Mouse (Mus musculus) neural tube, embryonic 12.5 days (tissue): Measurements from ENCODE around the gene 0610030E20Rik. TPM values are rescaled to one million over a fixed set of nuclear protein-coding genes. Genes with fewer than 3 reads are reported as not detected.

ENCODE experiments used
- ATAC-seq: fragments of 200-750 bp; cut with Nextera tagmentation; 2 replicates; pipeline ENCODE4 v1.8.0; 2017; ENCODE audit warnings: low read depth, mild to moderate bottlenecking, moderate TSS enrichment, moderate library complexity; ENCODE audit not compliant: low FRiP score
- H3K27ac ChIP-seq: fragments of 300-500 bp; sonication (generic); 2 replicates; pipeline ENCODE4 v1.5.1; 2016
- H3K27me3 ChIP-seq: fragments of 300-500 bp; sonication (generic); replicated peaks from 2 replicates; pipeline ENCODE4 v1.6.1; 2016; ENCODE audit warnings: mild to moderate bottlenecking
- H3K36me3 ChIP-seq: fragments of 300-500 bp; sonication (generic); 2 replicates; pipeline ENCODE4 v1.6.1; 2016; ENCODE audit warnings: mild to moderate bottlenecking
- H3K4me1 ChIP-seq: fragments of 300-500 bp; sonication (generic); 2 replicates; pipeline ENCODE4 v1.6.1; 2016
- H3K4me2 ChIP-seq: fragments of 300-500 bp; sonication (generic); replicated peaks from 2 replicates; pipeline ENCODE4 v1.6.1; 2016; ENCODE audit warnings: mild to moderate bottlenecking
- H3K4me3 ChIP-seq: fragments of 300-500 bp; sonication (generic); 2 replicates; pipeline ENCODE4 v1.5.1; 2016
- H3K9ac ChIP-seq: fragments of 300-500 bp; sonication (generic); 2 replicates; pipeline ENCODE4 v1.6.1; 2016; ENCODE audit warnings: mild to moderate bottlenecking
- H3K9me3 ChIP-seq: fragments of 300-500 bp; sonication (generic); 2 replicates; pipeline ENCODE4 v1.6.1; 2016; ENCODE audit warnings: mild to moderate bottlenecking
- WGBS: fragments of 180-500 bp; shearing (Covaris S2); methylation state at CpG from one replicate; pipeline ENCODE4 v1.1.7; 2016; 5-methylcytosine and 5-hydroxymethylcytosine counted together
- polyA plus RNA-seq: library from polyadenylated mRNA; unstranded; fragments of >200 nt; fragmentation: Nextera tagmentation; extraction: Ambion mirVana; gene quantifications from 2 replicates; pipeline ENCODE4 v1.2.1, GENCODE M21; 2016

The 0610030E20Rik gene
- polyA plus RNA-seq, 1 experiment from 2014 or later: 24.8 TPM

- no peaks in the 10 kb centered on the region for H3K9me3 ChIP-seq
- ATAC-seq: no peak
- WGBS: 32% methylated on average over 13 of the region's 13 CpGs
Measured at GRCm38 (mm10) chr6:72389471-72389940, 42.4 kb downstream of the 0610030E20Rik start.

GRCm38 (mm10) chr6:72389941-72390771, 43.0 kb downstream of the 0610030E20Rik start, which contains the start of gene Vamp8:
Gene Vamp8 (minus strand): TSS chr6:72390703.
- ATAC-seq: peak; percentile 48; the same call in 1 of the 2 replicates

More at GRCm38 (mm10) chr6:72389471-72389940, 42.4 kb downstream of the 0610030E20Rik start:
- Histone ChIP-seq H3K9ac (0 out of 2 replicates have a peak overlapping the region, but pooled peaks have one; percentile 45), H3K27me3 (peaks cover 15% of the 10 kb centered on the region; the same call in 1 of the 2 replicates), H3K36me3 (no peaks in the 10 kb centered on the region), H3K27ac (no peak overlapping the region), H3K4me3 (peak overlapping the region; percentile 34), H3K4me2 (peak overlapping the region; percentile 58), H3K4me1 (peaks cover 11% of the 10 kb centered on the region; the same call in 1 of the 2 replicates)

GRCm38 (mm10) chr6:72390795-72391521, 43.8 kb downstream of the 0610030E20Rik start:
- Histone ChIP-seq H3K4me3 (no peak overlapping the region), H3K27me3 (peaks cover 15% of the 10 kb centered on the region; the same call in 1 of the 2 replicates), H3K4me1 (peaks cover 11% of the 10 kb centered on the region; the same call in 1 of the 2 replicates), H3K9me3 (no peaks in the 10 kb centered on the region), H3K4me2 (peak overlapping the region; percentile 58), H3K9ac (no peak overlapping the region), H3K27ac (no peak overlapping the region), H3K36me3 (no peaks in the 10 kb centered on the region)
- 24% methylated on average over 12 of the region's 12 CpGs for WGBS
- no peak for ATAC-seq

More at GRCm38 (mm10) chr6:72389941-72390771, 43.0 kb downstream of the 0610030E20Rik start, which contains the start of gene Vamp8:
- 2% methylated on average over 33 of the region's 33 CpGs for WGBS
- Histone ChIP-seq H3K9ac (peak within 1 kb of the TSS; percentile 45), H3K27ac (no peak within 1 kb of the TSS), H3K9me3 (no peaks in the 10 kb centered on the region), H3K4me2 (peak within 1 kb of the TSS; percentile 58), H3K4me3 (peak within 1 kb of the TSS; percentile 34), H3K4me1 (peaks cover 11% of the 10 kb centered on the region; the same call in 1 of the 2 replicates), H3K36me3 (no peaks in the 10 kb centered on the region), H3K27me3 (peaks cover 15% of the 10 kb centered on the region; the same call in 1 of the 2 replicates)

- H3K4me2 ChIP-seq: no peak overlapping the region
- H3K4me3 ChIP-seq: no peak overlapping the region
- no peak overlapping the region for H3K9ac ChIP-seq
- H3K9me3 ChIP-seq: no peaks in the 10 kb centered on the region
- ATAC-seq: no peak
- H3K4me1 ChIP-seq: peaks cover 11% of the 10 kb centered on the region; the same call in 1 of the 2 replicates
- no peak overlapping the region for H3K27ac ChIP-seq
- peaks cover 15% of the 10 kb centered on the region; the same call in 1 of the 2 replicates for H3K27me3 ChIP-seq
- H3K36me3 ChIP-seq: no peaks in the 10 kb centered on the region
- WGBS: 85% methylated on average over 5 of the region's 5 CpGs
Measured at GRCm38 (mm10) chr6:72392341-72392740, 45.2 kb downstream of the 0610030E20Rik start.

- ATAC-seq: no peak
- WGBS: 84% methylated on average over 10 of the region's 10 CpGs
- H3K4me1 ChIP-seq: no peaks in the 10 kb centered on the region
- H3K4me2 ChIP-seq: no peak overlapping the region
- no peaks in the 10 kb centered on the region for H3K9me3 ChIP-seq
- H3K4me3 ChIP-seq: no peak overlapping the region
- no peak overlapping the region for H3K27ac ChIP-seq
- no peaks in the 10 kb centered on the region for H3K36me3 ChIP-seq
- no peaks in the 10 kb centered on the region for H3K27me3 ChIP-seq
- no peak overlapping the region for H3K9ac ChIP-seq
Measured at GRCm38 (mm10) chr6:72396837-72397251, 49.7 kb downstream of the 0610030E20Rik start.

GRCm38 (mm10) chr6:72399967-72400366, 52.9 kb downstream of the 0610030E20Rik start:
- Histone ChIP-seq H3K4me1 (no peaks in the 10 kb centered on the region), H3K27me3 (no peaks in the 10 kb centered on the region), H3K9me3 (no peaks in the 10 kb centered on the region), H3K9ac (no peak overlapping the region), H3K4me3 (no peak overlapping the region), H3K27ac (no peak overlapping the region), H3K4me2 (no peak overlapping the region), H3K36me3 (no peaks in the 10 kb centered on the region)
- 56% methylated on average over 2 of the region's 2 CpGs for WGBS
- no peak for ATAC-seq

DNA sequence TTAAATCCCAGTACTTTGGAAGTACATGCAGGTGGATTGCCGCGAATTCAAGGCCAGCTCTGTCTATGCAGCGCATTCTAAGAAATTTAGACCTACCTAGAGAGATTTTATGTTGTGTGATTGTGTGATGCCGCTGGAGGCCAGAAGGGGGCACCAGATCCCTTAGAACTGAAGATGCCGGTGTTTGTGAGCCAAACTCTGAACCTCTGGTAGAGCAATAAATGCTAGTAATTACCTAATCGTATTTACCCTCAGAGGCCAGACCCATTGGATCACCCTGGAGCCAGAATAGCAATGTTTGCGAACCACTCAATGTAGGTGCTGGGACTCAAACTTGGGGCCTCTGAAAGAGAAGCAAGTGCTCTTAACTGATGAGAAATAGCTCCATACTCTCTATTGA, 54.8 kb downstream of the 0610030E20Rik start:
- no peaks in the 10 kb centered on the region for H3K4me1 ChIP-seq
- 18% methylated on average over 7 of the region's 7 CpGs for WGBS
- H3K4me2 ChIP-seq: no peak overlapping the region
- no peaks in the 10 kb centered on the region for H3K9me3 ChIP-seq
- no peak for ATAC-seq
- H3K9ac ChIP-seq: no peak overlapping the region
- H3K27me3 ChIP-seq: no peaks in the 10 kb centered on the region
- H3K36me3 ChIP-seq: no peaks in the 10 kb centered on the region
- H3K4me3 ChIP-seq: no peak overlapping the region
- no peak overlapping the region for H3K27ac ChIP-seq

Other genes starting within 250 kb of the 0610030E20Rik start
- gene St3gal5, start 249.7 kb upstream of the 0610030E20Rik start, polyA plus RNA-seq: 49.3 and 49.4 TPM in 2 replicates
- gene Atoh8, start 111.7 kb upstream of the 0610030E20Rik start, polyA plus RNA-seq: 7.3 and 8.4 TPM in 2 replicates
- not detected in 2 replicates for gene Sftpb, start 42.7 kb upstream of the 0610030E20Rik start, polyA plus RNA-seq
- gene Usp39, start 2.1 kb upstream of the 0610030E20Rik start, polyA plus RNA-seq: 63.7 and 64.9 TPM in 2 replicates
- 12.8 and 12.9 TPM in 2 replicates for gene Tmem150a, start 8.1 kb downstream of the 0610030E20Rik start, polyA plus RNA-seq
- 108 and 109 TPM in 2 replicates for gene Rnf181, start 19.6 kb downstream of the 0610030E20Rik start, polyA plus RNA-seq
- 17.3 and 18.7 TPM in 2 replicates for gene Vamp5, start 33.2 kb downstream of the 0610030E20Rik start, polyA plus RNA-seq
- gene Vamp8, start 43.4 kb downstream of the 0610030E20Rik start, polyA plus RNA-seq: 31.8 and 34.6 TPM in 2 replicates
- 22.5 and 26.8 TPM in 2 replicates for gene Ggcx, start 67.0 kb downstream of the 0610030E20Rik start, polyA plus RNA-seq
- gene Mat2a, start 92.2 kb downstream of the 0610030E20Rik start, polyA plus RNA-seq: 379 and 423 TPM in 2 replicates
- 0.34 and 0.96 TPM in 2 replicates for gene Sh2d6, start 174.4 kb downstream of the 0610030E20Rik start, polyA plus RNA-seq
- 11.6 and 13.7 TPM in 2 replicates for gene Capg, start 197.1 kb downstream of the 0610030E20Rik start, polyA plus RNA-seq